Mouse (Mus musculus): ENCODE measurements at regions not wholly inside any gene's neighbourhood (a gene's known extent, or its start where the extent isn't known, plus 50 kb on each side); places are given as distances from the start of the nearest gene placed in this dataset.

GRCm38 (mm10) chr4:9218380-9218779, 979.5 kb upstream of the Car8 start:
- DNase-seq (ENCODE audit: low spot score): no peak

- no peak for DNase-seq (ENCODE audit: low spot score)
Measured at GRCm38 (mm10) chr4:9208606-9209005, 969.8 kb upstream of the Car8 start.

- DNase-seq (ENCODE audit: low spot score): no peak
Measured at GRCm38 (mm10) chr4:9200012-9200411, 961.2 kb upstream of the Car8 start.

- DNase-seq (ENCODE audit: low spot score): no peak
Measured at GRCm38 (mm10) chr4:9196435-9196834, 957.6 kb upstream of the Car8 start.

GRCm38 (mm10) chr4:9193121-9193520, 954.3 kb upstream of the Car8 start:
- no peak for DNase-seq (ENCODE audit: low spot score)

GRCm38 (mm10) chr4:9185156-9185875, 946.5 kb upstream of the Car8 start:
- no peak for DNase-seq (ENCODE audit: low spot score)

- DNase-seq (ENCODE audit: low spot score): no peak
Measured at GRCm38 (mm10) chr4:9184451-9185121, 945.7 kb upstream of the Car8 start.

GRCm38 (mm10) chr4:9174365-9174764, 935.5 kb upstream of the Car8 start:
- DNase-seq (ENCODE audit: low spot score): no peak

- DNase-seq (ENCODE audit: low spot score): no peak
Measured at GRCm38 (mm10) chr4:9162374-9162773, 923.5 kb upstream of the Car8 start.

GRCm38 (mm10) chr4:9161814-9162133, 922.9 kb upstream of the Car8 start:
- no peak for DNase-seq (ENCODE audit: low spot score)

GRCm38 (mm10) chr4:9161068-9161813, 922.4 kb upstream of the Car8 start:
- no peak for DNase-seq (ENCODE audit: low spot score)

GRCm38 (mm10) chr4:9147732-9148131, 908.9 kb upstream of the Car8 start:
- DNase-seq (ENCODE audit: low spot score): no peak

- DNase-seq (ENCODE audit: low spot score): no peak
Measured at GRCm38 (mm10) chr4:9144226-9145215, 905.7 kb upstream of the Car8 start.

- DNase-seq (ENCODE audit: low spot score): no peak
Measured at GRCm38 (mm10) chr4:9143087-9143486, 904.2 kb upstream of the Car8 start.

GRCm38 (mm10) chr4:9141946-9142683, 903.3 kb upstream of the Car8 start:
- no peak for DNase-seq (ENCODE audit: low spot score)

GRCm38 (mm10) chr4:9140691-9141090, 901.9 kb upstream of the Car8 start:
- no peak for DNase-seq (ENCODE audit: low spot score)

GRCm38 (mm10) chr4:9136657-9137056, 897.8 kb upstream of the Car8 start:
- no peak for DNase-seq (ENCODE audit: low spot score)

GRCm38 (mm10) chr4:9136188-9136569, 897.3 kb upstream of the Car8 start:
- no peak for DNase-seq (ENCODE audit: low spot score)

- peak; percentile 95 for DNase-seq (ENCODE audit: low spot score)
Measured at GRCm38 (mm10) chr4:9135481-9136187, 896.8 kb upstream of the Car8 start.

- DNase-seq (ENCODE audit: low spot score): no peak
Measured at GRCm38 (mm10) chr4:9133695-9134094, 894.9 kb upstream of the Car8 start.
